Mouse (Mus musculus) heart, adult 8-10 months (tissue): ENCODE measurements around the gene Rpl35a. TPM values are rescaled to one million over a fixed set of nuclear protein-coding genes. Genes with fewer than 3 reads are reported as not detected.
A peak's percentile ranks its signal among the peaks of the same experiment; 100 is the strongest.
"Not testable (repeated sequence)": the region's sequence is repeated elsewhere in the genome, so short reads cannot be mapped to it uniquely, and the experiment has no call there.

Experiments used
- DNase-seq: peaks from one replicate; pipeline ENCODE4 v3.0.0; 2022; ENCODE audit warnings: low spot score
- total RNA-seq, 4 experiments: library from RNA; stranded (reverse); gene quantifications; 2 replicates each; pipeline ENCODE4 v1.2.4; 2022

Rpl35a gene
- total RNA-seq, 4 experiments from 2014 or later = 282 to 337 (median 300) TPM

DNA sequence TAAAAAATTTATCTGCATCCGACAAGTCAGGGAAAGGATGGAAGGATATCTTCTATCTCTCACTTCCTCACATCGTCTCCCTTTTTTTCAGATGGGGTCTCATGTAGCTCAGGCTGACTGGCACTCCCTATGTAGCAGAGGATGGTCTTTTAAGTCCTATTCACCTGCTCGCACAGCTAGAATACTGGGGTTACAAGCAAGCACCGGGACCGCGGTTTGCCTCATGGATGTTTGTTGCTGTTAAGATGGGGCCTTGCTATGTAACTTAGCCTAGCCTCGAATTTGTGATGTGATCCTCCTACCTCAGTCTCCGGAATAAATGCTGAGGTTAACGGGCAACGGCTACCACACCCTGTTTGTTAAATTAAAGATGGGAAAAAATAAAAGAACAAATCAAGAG is 598 bp upstream of the Rpl35a start:
- no peak for DNase-seq

DNA sequence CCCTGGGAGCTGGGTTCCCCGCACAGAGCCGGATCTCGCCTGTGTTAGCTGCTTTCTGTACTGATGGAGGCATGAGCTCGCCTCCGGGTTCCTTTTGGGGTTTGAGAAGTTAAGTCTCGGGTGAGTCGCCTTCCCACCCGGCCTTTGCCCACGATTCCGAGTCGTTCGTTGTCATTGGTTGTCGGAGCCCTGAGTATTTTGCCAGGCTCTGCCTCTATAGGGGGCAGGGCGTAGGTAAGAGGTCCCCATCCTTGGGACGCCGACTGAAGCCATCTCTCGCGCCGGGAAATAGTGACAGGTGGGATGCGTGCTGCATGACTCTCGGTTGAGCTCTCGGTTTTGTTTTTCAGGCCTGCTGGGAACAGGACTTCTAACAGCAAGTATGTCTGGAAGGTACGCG is 533 bp downstream of the Rpl35a start:
- DNase-seq = no peak

DNA sequence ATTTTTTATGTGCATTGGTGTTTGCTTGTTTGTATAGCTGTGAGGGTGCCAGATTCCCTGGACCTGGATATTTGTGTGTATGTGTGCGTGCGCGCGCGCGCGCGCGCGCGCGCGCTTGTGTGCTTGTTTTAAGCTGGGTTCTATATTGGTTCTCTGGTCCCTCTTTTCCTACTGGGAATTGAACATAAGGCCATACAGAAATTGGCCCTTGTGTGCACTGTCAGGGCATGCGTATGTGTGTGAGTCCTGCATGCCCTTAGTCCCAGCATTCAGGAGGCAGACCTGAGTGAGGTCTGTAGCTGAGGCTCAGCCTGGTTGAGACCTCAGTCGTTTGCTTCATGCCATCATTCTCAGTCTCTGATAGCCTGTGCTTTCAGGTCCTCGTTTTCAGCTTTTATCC is 1.8 kb downstream of the Rpl35a start:
- DNase-seq = no peak

DNA sequence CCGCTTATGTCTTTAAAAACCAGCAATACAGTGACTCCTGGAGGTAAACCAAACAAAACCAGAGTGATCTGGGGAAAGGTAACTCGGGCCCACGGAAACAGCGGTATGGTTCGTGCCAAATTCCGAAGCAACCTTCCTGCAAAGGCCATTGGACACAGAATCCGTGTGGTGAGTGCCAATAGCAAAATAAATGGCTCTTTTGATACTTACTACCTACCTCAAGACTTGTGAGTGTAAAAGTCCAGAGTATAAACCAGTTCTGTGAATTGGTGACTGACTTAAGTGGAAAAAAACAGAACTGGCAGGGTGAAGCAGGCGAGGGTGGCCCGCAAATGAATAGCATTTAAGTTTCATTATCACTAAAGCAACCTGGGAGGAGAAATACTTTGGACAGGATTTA is 2.4 kb downstream of the Rpl35a start:
- DNase-seq = not testable (repeated sequence)

DNA sequence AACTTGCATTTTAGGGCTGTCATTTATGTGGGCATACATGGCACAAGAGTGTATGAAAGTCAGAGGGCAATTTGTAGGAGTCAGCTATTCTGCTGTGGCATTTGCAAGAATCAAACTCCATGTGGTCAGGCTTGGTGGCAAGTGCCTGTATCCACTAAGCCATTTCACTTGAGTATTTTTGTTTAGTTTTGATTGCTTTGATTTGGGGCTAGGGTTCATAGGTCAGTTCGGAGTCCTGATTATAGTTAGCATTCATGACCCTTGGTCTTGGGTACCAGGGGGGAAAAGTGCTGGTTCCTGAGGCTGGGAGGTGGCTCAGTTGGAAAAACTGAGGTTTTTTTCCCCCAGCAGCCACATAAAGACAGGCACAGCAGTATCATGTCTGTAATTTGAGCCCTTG is 3.2 kb downstream of the Rpl35a start:
- DNase-seq = no peak

DNA sequence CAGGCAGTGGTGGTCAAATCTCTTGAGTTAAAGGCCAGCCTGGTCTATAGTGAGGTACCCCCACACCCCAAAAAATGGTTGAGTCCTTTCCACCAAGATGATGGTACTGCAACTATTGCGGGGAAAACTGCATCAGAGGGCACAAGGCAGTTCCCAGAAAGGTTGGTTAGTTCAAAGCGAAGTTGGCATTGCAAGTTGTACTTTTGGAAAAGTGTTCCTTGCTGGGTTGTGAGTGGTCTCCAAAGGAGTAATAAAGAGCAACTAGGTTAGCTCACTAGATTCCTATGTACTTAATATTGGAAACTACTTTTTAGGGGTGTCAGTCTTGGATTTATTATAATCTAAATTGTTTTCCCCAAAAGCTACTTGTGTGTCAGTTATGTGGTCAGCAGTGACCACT is 4.7 kb downstream of the Rpl35a start:
- DNase-seq = no peak

DNA sequence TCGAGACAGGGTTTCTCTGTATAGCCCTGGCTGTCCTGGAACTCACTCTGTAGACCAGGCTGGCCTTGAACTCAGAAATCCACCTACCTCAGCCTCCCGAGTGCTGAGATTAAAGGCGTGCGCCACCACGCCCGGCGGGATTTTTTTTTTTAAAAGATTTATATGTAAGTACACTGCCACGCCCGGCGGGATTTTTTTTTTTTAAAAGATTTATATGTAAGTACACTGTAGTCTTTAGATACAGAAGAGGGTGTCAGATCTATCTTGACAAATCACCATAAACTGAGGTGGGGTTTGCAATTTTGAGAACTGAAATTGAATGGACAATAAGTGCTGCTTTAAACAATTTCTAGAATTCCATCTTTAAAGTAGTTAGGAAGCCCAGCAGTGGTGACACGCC is 5.1 kb downstream of the Rpl35a start:
- DNase-seq = no peak

DNA sequence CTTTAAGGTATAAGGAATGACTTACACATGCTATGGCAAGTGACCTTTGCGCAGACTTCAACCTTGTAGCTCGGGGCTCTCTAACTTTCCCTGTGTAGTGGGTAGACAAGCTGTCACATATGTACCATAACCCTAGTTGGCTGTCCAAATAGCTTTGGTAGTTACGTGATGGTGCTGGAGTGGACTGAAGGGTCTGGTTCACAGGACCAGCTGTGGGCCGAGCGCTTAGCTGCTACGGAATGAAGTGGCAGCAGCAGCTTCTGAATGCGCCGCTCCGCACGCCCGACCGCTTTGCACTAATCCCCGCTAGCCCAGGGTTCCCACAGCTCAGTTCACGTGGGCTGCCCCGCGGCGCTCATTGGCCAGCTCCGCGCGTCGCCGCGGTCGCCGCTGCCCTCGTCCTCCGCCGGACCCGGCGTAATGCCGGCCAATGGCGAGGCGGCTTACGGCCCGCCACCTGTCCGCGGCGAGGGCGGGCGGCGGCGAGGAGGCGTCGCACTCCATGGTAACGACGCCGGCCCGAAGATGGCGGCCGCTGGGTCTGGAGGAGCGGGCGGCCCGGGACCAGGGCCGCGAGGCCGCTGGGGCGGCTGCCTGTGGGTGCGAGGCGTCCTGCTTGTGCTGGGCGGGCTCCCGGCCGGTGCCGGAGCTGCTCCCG is 5.9 kb downstream of the Rpl35a start, which contains the start of gene Lmln:
Lmln (plus strand) TSS at position 498 of the 658 bp plus-strand sequence.
- DNase-seq = peak; percentile 85

DNA sequence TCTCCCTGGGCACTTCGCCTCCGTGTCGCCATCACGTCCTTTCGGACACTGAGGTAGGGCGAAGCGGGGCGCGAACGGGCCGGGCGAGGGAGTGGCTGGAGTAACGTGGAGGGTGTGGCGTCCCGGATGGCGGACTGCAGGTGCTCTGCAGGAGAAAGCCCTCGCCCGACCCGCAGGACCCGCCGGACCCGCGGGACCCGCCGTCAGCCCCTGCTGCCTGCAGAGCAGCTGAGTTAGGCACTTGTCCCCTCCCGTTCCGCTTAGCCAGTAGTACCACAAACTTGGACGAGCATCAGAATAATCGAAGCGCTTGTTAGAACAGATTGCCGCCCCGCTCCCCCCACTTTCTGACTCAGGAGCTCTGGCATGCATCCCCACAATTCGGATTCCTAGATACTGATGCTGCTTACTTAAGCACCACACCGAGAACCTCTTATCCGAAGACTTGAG is 6.5 kb downstream of the Rpl35a start:
- peak; percentile 16 for DNase-seq

DNA sequence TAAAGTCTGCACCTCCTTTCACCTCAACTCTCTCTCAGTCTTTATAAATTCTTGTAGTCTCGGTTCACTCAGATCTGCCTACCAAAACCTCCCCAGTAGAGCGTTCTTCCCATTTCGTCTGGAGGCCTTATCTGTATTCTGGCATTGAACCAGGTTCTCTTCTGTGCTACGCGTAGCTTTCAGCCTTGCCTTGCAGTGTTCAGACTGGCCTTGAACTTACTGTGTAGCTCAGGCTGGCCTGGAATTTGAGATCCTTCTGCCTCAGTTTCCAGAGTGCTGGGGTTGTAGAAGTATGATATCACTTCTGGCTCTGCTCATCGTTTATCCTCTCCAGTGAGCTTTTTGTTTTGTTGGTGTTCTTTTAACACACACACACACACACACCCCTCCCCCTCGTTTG is 7.0 kb downstream of the Rpl35a start:
- DNase-seq = no peak

DNA sequence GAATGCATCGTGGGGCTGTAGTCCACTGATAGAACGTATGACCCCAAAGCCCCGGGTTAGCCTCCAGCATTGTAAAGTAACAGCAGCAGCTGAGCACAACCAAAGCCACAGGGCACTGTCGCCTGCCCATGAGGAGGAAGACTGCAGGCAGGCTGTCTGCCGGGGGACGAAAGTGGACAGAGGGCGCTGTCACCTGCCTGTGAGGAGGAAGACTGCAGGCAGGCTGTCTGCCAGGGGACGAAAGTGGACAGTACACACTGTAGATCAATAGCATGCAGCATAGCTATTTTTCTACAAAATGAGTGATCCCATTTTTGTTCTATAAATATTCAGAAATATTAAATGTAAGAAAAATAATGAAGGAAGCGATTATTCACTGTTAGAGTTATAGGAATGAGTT is 8.4 kb downstream of the Rpl35a start:
- DNase-seq = no peak

DNA sequence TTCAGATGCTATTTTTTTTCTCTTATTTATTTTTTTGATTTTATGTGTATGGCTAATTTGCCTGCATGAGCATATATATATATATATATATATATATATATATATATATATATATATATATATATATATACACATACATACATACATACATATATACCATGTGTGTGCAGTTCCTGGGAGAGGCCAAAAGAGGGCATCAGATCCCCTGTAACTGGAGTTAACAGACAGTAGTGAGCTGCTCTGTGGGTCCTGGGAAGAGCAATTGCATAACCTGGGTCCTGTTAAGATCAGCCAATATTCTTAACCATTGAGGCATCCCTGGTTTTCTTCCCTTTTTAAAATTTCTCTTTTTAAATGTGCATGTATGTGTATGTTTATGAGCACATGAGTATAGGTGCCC is 14.7 kb downstream of the Rpl35a start:
- DNase-seq = no peak

DNA sequence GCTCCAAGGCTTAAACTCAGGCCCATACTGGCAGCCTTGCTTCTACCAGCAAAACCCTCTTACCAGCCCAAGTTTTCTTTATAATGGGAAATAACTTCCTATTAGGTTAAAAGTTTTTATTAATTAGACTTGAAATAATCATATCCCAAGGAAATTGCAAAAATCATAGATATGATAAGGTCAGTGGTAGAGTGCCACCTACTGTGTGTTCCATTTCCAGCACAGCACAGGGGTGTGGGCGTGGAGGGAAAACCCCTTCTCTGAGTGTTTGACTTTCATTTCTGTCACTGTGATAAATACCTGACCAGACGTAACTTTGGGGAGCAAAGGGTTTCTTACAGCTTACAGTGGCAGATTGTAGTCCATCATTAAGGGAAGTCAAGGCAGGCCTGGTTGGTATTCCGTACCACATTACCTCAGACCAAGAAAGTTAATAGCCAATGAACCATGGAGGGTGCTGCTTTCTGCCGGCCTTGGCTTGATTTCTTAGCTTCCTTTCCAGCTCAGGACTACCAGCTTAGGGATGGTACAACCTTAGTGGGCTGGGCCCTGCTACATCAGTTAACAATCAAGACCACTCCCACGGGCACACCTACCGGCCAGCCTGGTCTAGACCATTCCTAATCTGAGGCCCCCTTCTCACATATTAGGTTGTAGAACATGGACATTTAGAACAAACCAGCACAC is 16.8 kb downstream of the Rpl35a start:
- no peak for DNase-seq

DNA sequence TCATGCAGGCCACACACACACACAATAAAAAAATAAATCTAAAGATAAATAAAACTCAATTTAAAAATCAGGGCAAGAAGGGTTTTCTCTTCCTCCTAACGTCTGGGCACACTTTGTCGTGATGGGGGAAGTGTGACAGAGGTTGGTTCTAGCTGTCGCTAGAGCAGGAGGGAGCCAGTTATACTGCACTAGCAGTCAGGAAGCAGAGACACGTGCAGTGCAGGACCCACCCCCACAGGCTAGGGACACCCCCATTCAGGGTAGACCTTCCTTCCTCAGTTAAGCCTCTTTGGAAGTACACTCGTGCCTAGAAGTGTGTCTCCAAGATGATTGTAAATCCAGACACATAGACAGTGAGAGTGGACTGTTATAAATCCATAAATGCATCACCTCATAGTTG is 18.7 kb downstream of the Rpl35a start:
- DNase-seq = no peak

DNA sequence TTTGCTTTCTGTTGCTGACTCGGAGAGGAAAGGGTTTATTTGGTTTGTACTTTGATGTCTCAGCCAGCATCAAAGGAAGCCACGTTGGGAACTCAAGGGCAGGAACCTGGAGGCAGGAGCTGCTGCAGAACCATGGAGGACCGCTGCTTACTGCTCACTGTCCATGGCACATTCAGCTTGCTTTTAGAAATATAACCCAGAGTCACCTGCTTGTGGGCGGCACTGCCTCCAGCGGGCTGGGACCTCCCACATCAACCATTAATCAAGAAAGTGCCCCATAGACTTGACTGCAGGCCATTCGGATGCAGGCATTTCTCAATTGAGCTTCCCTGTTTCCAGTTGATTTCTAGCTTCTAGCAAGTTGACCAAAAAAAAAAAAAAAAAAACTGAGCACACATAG is 19.8 kb downstream of the Rpl35a start:
- no peak for DNase-seq

DNA sequence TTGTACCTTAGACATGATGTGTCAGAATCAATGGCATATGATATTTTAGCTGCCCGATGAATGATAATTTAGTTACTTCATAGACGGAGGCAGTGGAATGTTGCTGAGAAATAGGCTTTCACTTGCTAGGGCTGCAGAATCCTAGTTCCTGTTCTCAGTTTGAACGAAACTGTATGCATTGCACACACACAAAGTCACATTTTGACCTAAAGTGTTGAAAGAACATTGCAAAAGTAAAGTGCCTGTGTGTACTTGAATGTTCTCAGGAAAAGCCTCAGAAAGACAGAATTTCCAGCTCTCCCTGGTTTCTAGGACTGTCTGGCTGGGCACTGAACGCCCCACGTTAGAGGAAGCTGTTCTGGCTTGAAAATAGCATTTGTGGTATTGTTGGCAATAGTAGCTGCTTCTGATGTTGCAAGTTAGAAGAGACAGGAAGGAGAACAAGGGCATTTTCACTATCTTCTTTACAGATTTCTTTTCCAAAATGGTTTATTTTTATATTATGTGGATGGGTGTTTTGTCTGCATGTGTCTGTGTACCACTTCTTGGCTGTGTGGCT is 20.9 kb downstream of the Rpl35a start:
- DNase-seq = no peak

DNA sequence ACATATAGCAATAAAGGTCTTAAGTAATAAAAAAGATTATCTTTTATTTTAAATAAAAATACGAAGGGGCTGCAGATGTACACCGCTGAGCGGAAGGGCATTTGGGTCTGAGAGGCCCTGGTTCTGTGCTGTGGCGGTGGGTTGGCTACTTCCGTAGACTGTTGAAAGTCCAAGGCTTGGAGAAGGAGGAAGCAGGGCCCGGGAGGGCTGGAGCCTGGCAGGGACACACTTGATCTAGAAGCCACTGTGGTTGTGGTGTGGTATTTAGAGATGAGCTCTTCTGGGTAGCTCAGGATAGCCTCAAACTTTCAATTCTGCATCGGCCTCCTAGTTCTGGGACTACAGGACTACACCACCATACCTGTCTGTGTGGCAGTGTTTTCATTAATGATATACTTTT is 23.8 kb downstream of the Rpl35a start:
- no peak for DNase-seq

DNA sequence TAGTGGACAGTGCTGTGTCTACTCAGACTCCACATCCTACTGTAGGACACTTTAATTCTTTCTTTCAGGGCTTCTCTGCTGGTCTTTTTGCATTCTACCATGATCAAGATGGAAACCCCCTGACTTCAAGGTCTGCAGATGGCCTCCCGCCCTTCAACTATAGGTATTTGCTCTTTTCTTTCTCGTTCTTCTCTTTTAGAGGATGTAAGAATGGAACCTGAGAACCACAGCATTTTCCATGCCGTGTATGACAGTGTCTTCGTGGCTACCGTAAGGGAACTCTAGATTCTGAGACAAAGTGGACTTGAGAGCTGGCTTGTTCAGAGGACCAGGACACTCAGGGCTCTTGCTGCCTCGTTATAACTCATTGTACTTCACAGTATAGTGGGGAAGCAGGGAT is 26.7 kb downstream of the Rpl35a start:
- no peak for DNase-seq

DNA sequence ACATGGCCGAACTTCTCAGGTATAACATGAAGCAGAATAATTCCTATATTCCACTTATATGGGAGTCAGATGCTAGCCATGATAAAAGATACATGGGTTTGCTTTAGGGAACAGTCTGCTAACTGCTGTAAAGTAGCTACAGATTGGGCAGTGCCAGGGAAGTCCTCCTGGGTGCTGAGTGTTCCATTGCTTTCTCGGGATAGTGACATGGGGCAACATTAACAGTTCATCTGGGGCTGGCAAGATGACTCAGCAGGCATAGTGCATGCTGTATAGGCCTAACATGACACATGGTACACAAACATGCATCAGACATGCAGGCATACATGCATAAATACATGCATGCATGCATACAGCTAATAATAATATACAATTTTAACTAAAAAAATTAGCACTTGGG is 27.7 kb downstream of the Rpl35a start:
- no peak for DNase-seq

DNA sequence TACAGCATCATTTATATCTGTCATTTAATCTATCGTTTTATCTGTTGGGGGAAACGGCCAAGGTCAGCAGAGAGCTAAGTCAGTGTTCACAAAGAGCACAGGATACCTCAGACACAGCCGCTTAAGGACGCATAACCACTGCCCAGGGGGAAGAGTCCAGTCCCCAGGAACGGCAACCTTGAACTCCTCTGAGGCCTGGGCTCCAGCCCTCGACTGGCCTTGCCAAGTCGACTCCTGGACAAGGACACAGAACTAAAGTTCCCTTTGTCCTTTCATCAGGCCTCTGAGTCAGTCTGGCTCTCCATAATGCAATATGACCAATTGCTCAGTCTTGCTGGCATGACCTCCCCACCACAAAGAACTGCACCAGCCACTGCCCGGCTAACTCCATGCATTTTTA is 29.4 kb downstream of the Rpl35a start:
- DNase-seq = no peak
